Mouse (Mus musculus) small intestine, adult 2 months (tissue): Measurements from ENCODE around the gene Cd101.

Experiments used
- CTCF ChIP-seq: fragments of 200-500 bp; IDR thresholded peaks from 2 replicates; pipeline ENCODE4 v1.5.1; 2012; ENCODE audit warnings: low read depth, mild to moderate bottlenecking, control low read depth, inconsistent platforms, low read length, moderate library complexity, mixed read lengths; ENCODE audit not compliant: insufficient replicate concordance, insufficient read length; ENCODE audit errors: extremely low read depth
- POLR2A ChIP-seq: fragments of 200-500 bp; IDR thresholded peaks from 2 replicates; pipeline ENCODE4 v1.6.1; 2012; ENCODE audit warnings: low read depth, mild to moderate bottlenecking, control low read depth, inconsistent platforms, low read length, moderate library complexity

- TF ChIP-seq CTCF (no peak), POLR2A (no peak)
These were observed 74.7 kb downstream of the Cd101 start for GRCm38 (mm10) chr3:100954616-100955015.
